Mouse (Mus musculus) thymus, postnatal 36 days (tissue): ENCODE measurements around the gene St6galnac4.

Source experiments
- DNase-seq, 2 experiments: peaks; one replicate each; pipeline ENCODE4 v3.0.0; 2022; ENCODE audit warnings: mixed read lengths in 2 of 2

Gene St6galnac4

DNA sequence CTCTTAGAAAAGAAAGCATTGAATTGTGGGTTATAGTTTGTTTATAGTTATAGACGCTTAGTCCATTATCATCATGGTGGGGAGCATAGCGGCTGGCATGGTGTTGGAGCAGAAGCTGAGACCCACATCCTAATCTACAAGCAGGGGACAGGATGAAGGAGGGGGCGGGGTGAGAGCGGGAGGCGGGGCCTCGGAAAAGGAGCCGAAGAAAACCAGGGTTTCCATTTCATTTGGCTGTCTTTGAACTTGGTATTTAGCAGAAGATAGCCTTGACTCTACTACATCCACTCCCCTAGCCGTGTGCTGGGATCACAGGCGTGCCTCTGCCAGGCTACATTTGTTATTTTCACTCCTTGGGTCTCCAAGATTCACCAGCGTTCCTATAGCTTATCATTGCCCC lies 17.7 kb downstream of the St6galnac4 start:
- no peak for DNase-seq

DNA sequence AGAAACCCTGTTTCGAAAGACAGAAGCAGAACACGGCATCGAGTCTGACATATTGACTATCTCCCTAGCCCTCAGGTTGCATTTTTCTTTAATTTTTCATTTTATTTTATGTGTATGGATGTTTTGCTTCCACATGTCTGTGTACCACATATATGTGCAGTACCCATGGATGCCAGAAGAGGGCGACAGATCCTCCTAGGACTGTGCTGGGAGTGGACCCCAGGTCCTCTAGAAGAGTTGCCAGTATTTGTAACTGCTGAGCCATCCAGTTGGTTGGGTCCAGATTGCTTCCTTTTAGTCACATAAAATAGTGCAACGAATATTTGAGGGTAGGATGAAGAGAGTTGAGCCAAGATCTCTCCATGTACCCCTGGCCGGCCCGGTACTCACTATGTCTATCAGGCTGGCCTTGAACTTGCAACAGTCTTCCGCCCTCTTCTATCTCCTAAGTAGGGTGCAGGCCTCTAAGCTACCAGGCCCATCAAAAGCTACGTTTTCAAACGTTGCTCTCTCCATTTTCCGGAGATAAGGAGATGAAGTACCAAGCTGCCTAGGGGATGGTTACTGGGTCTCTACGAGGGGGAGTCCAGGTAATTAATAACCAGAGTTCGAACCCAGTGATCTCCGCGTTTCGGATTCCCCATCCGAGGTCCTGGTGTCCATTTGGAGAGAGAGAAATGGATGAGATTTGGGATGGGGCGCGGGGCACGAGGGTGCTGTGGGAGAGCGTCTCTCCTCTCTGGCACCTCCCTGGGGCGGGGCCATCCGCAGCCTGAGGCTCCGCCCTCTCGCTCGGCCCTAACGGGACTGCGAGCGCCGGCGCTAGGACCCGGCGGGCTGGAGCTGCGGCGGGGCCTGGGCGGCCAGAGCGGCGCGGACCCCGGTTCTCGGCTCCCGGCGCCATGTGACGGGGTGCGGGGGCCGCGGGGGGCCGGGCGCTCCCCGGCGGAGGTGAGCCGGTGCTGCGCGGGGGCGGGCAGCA lies 19.6 kb downstream of the St6galnac4 start:
- peak; percentile 69 to 82 for DNase-seq

DNA sequence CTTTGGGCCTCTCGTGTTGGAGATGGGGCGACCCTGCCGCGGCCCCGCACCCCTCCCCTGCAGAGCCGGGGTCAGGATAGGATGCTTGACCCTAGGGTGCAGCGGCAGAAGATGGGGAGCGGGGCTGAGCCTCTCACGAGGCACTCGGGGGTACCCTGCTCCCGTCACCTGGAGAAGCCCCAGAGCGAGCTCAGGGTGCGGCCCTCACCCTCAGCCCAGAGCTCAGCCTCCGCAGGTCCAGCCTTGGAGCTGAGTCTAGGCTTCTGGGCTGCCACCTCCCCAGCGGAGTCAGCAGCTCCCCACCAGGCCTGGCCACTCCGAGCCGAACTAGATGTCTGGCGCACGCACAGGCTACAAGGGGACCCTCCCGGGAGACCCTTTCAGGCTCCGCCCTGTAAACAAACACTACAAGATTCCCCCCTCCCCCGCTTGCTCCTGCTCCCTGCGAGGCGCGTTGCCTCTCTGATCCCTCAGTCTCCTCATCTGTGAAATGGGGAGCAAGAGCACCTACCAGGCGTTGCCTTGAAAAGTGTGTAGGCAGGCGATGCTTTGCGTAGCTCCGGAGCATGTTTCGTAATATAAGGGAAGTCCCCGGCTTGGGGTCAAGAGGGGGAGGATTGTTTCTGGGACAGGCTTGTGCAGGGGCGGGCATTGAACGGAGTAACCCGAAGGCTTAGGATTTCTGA lies 20.5 kb downstream of the St6galnac4 start:
- no peak for DNase-seq

DNA sequence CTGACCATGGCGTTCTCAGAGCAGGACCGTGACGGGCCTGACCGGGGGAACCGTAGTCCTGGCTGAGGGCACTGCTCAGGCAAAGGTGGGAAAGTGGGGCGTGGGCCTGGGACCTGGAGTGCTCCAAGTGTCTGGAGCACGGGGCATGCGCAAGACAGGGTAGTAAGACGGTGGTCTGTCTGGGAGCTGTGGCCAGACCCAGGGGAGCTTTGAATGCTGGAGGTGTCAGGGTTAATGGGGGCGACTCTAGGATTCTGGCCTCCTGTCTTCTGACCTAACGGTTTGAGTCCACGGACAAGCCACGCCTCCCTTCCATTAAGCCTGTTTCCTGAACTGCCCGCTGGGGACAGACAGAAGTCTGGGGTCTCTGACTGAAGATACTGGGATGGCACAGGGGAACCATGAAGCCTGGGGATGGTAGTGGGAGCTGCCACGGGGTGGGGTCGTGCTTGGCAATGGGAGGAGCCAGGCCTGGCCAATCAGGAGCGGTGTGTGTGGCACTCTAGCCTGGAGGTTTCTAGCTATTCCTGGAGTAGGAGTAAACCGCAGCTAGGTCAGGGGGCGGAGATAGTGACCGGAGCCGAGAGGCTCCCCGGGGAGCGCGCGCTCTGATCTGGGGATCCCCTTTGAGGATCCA lies 21.4 kb downstream of the St6galnac4 start:
- DNase-seq = no peak

DNA sequence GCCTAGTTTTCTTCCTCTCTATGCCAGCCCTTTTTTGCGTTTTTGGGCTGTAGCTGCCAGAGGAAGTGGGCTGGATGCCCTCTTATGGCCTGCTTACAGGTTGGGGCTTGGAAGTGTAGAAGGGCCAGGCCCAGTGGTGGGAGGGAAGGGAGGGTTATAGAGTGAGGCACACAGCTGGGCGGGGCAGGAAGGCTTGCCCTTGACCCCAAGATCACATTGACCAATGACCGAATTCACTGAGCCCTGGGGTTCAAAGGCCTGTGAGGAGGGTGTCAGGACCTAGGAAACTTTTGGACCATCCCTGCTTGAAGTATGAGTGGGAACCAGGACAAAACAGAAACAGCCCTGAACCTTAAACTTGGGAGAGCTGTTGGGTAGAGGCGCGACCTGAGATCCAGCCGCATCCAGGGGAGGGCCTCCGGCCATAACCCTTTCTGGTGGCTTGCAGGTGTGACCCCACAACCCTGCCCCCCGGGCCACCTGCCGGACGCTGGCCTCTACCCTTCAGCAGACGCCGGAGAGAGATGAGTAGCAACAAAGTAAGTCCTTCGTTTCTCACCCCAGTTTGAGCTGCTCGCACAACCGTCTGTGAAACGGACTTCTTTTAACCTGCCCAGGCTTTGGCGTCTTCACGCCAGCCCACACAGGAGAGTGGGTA lies 22.0 kb downstream of the St6galnac4 start:
- no peak for DNase-seq

DNA sequence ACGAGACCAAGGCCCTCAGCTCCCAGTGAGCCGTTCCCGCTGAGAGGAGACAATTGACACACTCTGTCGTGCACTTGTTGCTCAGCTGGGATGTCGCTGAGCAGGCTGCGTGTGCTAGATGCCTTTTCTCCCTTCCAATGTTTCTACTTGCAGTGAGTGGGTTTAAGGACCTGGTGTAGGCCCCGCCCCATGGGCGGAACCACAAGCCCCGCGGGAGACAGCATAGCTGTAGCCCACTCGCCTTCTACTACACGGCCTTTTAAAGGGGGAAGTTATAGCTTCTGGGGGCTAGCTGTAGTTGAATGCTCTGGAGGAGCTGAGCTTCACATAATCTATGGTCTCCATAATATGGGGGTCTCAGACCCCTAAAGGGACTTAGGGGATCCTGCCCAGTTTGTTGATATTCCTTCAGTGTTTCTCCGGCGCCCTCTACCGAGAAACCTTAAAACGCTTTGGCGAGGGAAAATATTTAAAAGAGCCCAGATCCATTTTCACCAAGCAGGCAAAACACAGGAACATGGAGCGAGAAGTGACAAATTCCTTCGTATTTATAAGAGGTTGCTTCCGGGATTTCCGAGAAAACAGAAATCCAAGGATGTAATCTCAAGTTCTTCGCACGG lies 23.8 kb downstream of the St6galnac4 start:
- DNase-seq = peak; percentile 36 to 50

DNA sequence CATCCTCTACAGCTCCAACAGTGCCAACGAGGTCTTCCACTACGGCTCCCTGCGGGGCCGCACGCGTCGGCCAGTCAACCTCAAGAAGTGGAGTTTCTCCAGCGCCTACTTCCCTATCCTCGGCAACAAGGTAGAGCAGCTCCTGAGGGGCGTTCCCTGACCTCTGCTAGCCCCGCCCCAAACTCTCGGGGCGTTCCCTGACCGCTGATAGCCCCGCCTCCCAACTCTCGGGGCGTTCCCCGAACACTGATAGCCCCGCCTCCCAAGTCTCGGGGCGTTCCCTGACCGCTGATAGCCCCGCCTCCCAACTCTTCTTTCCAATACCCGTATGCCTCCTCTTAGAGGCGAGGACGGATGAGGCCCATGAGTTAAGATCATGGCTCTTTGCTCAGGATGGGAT lies 25.4 kb downstream of the St6galnac4 start:
- no peak for DNase-seq

DNA sequence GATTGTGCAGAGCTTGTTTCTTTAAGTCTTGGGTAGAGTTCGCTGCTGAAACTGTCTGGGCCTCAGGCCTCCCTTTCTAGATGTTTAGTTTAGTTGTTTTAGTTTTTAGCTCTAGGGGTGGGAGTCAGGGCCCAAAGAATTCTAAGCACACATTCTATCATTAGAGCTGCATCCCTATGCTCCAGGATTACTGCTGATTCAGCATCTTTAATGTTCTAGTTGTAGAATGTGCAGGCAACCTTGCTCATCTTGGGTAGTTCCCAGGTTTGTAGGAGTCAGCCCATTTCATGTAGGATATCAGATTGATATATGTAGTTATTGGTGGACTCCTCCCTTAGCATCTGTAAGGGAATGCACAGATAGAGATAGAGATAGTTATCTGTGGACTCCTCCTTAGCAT lies 30.2 kb downstream of the St6galnac4 start:
- DNase-seq = no peak

DNA sequence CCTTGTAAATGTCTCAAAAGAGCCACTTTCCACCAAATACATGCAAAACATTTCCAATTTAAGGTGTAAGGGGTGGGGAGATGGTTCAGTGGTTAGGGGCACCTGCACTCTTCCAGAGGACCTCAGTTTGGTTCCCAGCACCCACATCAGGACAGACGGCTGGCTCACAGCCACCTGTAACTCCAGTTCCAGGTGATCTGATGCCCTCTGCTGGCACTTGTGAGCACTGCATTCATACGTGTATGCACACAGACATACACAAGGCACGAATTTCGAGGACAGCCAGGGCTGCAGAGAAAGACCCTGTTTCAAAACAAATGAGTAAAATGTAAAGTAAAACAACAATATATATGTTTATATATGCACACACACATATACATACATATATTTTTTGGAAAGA lies 30.7 kb downstream of the St6galnac4 start:
- DNase-seq = no peak

DNA sequence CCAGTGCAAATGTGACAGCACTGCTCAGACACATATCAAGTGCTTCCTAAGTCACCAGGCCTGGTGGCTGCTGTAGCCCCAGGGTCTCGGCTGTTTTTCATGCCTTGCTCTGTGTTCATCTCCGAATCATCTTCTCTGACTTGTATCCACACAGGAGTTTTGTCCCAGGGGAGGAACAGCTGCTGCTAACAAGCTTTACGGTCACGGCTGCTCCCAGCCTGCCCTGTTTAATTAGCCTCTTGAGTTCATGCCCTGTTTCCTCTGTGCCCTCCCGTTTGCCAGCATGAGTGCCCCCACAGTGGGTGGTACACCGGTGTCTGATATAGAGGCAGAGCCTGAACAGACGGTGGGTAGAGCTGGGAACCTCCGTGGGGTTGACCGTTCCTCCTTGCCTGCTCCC lies 31.2 kb downstream of the St6galnac4 start:
- no peak for DNase-seq

DNA sequence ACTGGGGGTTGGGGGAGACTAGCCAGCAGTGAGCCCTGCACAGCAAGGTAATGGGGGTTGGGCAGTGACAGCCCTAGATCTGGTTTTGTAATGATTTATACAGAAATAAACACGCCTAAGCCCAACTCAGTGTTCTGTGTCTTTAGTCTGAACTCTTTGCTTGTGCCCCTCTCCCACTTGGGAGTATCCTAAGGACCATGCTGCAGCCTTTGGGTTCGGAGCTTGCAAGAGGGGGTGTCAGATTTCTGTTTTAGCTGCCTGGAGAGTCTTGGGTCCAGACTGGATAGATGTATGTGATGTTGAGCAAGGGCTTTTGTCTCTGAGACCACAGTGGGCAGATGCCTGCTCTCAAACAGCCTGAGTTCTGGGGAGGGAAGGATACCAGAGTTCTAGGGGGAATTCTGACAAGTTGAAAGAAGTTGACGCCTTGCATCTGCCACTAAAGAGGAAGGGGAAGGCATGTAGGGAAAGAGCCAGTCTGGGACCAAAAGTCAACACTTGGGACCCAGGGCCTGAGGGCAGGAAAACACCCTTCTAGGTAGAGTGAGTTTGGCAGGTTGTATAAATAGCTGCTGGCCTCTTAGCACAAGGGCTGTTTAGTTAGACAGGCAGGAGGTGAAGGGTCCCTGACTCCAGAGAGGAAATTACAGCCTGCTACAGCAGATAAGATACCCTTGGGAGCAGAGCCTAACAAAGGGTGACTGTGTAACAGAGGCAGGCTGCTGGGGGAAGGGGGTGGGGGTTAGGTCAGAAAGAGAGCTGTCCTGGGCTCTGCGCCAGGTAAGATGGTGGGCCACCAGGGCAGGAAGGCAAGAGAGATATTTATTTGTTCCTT lies 34.0 kb downstream of the St6galnac4 start:
- DNase-seq = no peak

DNA sequence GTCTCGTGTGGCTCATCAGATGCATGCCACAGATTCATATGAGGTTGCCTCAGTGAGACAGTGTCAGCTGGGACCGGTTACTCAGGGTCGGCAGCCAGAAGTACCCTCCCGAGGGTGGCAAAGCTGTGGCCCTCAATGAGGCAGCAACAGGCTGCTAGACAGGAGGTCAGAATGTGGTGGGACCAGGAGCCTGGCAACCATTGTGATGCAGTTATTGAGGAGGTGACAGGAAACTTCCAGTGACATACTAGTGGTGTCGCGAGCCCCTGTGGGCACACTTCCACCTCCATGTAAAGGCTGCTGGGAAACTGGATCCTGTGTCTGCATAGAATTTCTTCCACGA lies 34.6 kb downstream of the St6galnac4 start, which contains the start of gene Ak1:
TSS of gene Ak1 (plus strand) at position 242 of the 343 bp plus-strand sequence.
- DNase-seq = no peak

DNA sequence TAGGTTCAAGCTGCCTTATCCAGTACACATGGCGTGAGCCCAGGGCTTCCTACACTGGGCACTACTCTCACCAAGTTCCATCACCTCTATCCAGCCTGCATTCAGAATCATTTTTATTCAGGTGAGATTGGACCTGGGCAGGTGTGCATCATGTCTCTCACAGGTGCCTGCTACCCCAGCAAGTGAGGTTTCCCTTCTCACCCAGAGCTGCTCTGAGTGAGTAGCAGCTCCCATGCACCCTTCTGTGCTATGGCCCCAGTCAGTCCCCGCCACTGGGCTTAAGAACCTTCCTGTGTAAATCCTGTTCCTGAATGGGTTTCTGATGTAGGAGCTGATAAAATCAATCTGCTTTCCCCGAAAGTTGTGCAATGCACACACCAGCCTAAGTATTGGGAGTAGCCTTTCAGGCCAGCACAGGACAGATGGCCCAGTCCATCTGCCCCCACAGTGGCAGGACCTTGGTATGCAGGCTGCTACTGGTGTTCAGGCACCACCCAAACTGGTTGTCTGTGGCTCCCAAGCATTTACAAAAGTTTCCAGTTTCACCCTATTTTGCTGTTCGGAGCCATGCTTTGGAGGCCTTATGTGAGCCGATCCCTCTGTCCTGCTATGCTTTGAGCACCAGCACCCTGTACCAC lies 37.3 kb downstream of the St6galnac4 start:
- DNase-seq = no peak

DNA sequence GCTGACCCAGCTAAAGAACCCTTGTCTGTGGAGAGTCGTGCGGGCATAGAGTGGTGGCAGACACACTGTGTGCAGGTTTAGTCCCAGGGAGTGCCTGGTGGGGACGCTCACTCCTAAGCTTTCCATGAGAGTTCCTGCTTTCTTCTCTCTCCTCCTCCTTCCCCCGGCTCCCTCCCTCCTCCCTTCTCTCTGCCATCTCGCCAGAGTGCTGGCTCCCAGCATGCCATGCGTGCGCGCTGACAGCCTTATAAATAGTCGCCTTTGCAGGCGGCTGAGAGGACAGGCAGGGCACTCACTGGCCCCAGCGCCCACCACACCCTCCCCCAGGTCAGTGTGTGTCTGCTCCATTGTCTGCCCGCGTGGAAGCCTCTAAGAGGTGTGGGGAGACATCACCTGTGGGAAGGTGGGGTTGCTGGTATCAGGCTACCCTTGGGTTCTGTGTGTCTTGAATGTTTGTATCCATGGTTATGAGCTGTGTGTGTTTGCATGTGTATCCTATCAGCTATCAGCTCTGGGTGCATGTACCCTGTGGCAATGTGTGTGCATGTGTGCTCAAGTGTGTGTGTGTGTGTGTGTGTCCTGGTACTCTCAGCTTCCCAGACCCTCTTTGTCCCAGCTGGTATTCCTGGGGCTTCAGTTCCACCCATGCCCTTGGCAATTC lies 38.4 kb downstream of the St6galnac4 start:
- DNase-seq = no peak

DNA sequence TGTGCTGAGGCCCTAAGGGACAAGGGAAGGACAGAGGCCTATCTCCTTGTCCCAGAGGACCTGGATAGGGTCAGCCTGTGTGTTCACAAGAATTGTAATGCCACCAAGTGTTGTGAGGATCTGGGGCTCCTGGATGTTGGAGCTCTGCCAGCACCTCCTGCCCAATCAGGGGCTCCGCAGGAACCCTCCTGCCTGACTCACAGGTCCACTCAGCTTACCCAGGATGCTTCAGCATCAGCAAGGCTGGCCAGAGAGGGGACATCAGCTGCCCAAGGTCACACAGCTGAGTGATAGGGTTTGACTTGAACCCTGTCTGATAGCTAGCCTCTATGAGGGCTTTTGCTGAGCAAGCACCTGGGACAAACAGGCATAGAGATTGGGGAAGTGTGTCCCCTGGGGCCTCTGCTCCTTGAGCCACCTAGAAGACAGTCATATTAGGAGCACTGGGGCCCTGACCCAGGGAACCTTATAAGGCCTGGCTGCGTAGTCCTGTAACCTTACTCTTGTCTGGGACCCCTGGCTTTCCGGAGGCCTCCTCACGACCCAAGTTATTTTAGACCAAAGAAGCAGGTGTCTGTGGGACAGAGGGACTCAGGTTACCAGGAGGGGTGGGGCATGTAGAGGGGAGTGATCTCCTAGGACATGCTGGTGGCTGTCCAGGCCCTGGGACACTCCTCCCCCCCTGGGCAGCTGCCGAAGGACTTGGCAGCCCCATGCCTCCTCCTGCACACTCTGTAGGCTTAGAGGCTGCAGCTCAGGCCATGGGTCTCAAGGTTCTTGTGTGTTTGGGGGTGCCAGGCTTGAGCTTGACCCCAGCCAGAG lies 39.2 kb downstream of the St6galnac4 start:
- DNase-seq = no peak

DNA sequence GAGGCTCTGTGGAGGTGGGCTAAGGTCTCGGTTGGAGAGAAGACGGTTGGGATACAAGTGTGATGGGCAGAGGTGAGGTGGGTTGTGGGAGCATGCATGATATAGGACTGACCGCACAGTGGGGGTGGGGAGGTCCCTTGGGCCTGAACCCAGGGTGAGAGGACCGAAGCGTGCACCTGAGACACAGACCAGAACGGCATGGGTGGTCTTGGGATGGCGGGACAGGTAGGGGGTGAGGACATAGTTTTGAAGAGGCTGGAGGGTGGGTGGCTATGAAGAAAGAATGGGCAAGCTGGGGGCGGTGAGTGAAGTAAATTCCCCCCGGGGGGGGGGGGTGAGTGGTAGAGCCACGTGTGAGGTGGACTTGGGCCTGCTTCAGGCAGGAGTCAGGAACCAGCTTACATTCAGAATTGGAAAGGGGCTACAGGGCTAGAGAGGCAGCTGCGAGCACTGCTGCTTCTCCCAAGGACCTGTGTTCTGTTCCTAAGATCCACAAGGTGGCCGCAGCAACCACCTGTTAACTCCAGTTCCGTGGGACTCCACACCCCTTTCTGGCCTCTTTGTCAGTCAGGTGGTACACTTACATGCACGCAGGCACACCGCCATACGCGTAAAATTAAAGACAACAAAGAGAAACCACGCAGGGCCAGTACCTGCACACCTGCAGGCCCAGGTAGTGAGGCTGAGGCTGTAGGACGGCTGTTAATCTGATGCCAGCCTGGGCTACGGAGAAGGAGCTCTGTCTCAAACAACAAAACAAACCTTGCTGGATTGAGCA lies 40.6 kb downstream of the St6galnac4 start:
- no peak for DNase-seq

DNA sequence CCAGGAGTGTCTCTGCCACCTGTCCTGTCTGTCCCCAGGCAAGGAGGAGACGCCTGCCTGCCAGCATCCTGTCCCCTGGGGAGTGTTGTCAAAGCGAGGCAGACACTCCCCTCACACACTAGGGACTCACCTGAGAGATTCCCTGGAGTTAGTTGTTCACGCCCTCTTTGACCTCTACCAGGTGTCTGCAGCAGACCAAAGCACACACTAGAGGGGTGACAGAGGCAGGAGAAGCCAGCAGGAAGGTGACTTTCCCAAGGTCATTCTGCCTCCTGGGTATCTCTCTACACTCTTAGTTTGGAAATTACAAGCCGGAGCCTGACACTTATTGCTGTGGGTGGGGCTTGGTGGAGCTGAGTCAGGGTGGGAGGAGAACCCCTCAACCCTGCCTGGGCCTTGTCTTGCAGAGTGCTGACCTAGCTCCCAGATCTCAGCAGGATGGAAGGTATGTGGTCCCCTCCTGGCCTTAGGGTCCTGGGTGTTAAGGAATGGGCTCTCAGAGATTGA lies 41.2 kb downstream of the St6galnac4 start:
- DNase-seq = no peak

DNA sequence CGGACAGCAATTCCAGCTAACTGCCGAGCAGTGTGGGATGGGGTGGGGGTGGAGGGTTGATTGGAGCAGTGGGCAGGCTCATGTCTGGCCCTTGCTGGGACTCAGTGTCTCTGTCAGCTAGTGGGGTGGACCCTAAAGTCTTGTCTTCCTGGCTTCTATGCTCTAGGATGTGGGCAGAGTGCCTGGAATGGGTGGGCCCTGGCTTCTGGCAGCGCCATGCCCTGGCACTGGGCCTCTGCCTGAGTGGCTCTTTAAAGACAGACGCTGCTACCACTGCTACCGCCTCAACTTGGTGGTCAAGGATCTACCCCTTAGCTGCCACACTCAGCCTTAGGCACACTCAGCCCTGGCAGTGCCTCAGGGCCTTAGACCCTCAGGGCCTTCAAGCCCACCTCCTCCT lies 41.8 kb downstream of the St6galnac4 start:
- DNase-seq = no peak
